In genomic region chr15:84999911-85000310, GRCm38 (mm10) we compare ENCODE assay signal across 29 mouse cellular contexts. TPM values are rescaled to one million over a fixed set of nuclear protein-coding genes. Genes with fewer than 3 reads are reported as not detected.
A peak's percentile ranks its signal among the peaks of the same experiment; 100 is the strongest.
DNase-seq lines count a peak whose midpoint lies in the region; ATAC-seq and TF ChIP-seq lines count a peak whose summit lies in the region.
"Had no signal": no experiment of that assay in that cellular context is flagged by ENCODE, and none has a peak within 500 bp of the region (broad histone marks: within the 10 kb centered on the region; RNA-seq: fewer than 3 reads in every experiment).

No protein-coding gene starts in this region.

- TF ChIP-seq CTCF in spleen, adult 2 months (IDR thresholded peaks at IDR 0.05; ENCODE audit: extremely low read depth, insufficient read depth, insufficient read length, insufficient replicate concordance), result no peak

- no peak overlapping the region for H3K4me3 ChIP-seq in spleen, adult 2 months (ENCODE audit: extremely low read depth, insufficient read depth, insufficient read length)
- H3K4me3 ChIP-seq: embryonic facial prominence, embryonic 12.5 days; embryonic facial prominence, embryonic 15.5 days; forebrain, embryonic 12.5 days; forebrain, embryonic 15.5 days; heart, adult 2 months; heart, embryonic 10.5 days; heart, embryonic 13.5 days had no signal

- H3K36me3 ChIP-seq in spleen, adult 2 months (ENCODE audit: control insufficient read depth, insufficient read depth, low read length), result no peaks in the 10 kb centered on the region
- H3K36me3 ChIP-seq: embryonic facial prominence, embryonic 12.5 days; embryonic facial prominence, embryonic 15.5 days; forebrain, embryonic 12.5 days; forebrain, embryonic 15.5 days; heart, embryonic 10.5 days; heart, embryonic 13.5 days had no signal

- TF ChIP-seq POLR2A in spleen, adult 2 months (IDR thresholded peaks at IDR 0.05; ENCODE audit: low read depth, low read length), result no peak

- H3K4me1 ChIP-seq in spleen, adult 2 months (ENCODE audit: control insufficient read depth, insufficient read depth, insufficient read length), result peaks cover 9% of the 10 kb centered on the region
- H3K4me1 ChIP-seq: embryonic facial prominence, embryonic 12.5 days; forebrain, embryonic 15.5 days had no signal

- no peak for DNase-seq in spleen, adult 2 months (ENCODE audit: low read depth in 1 of 2, low spot score in 2 of 2)
- DNase-seq in spleen, postnatal 14 days (ENCODE audit: low spot score in 2 of 2), result no peak
- peak; percentile 49 to 52 for DNase-seq in B cell, adult 2 months
- no peak for DNase-seq in embryo, embryonic 10 days (ENCODE audit: low spot score)
- no peak for DNase-seq in cerebellum, postnatal 36 days
- DNase-seq: adrenal gland, adult 2 months; adrenal gland, postnatal 14 days; cerebellum, adult 11 months; cerebellum, adult 2 months; cerebellum, postnatal 10 days; gastrocnemius, postnatal 10 days; gastrocnemius, postnatal 36 days; heart, adult 2 months; heart, postnatal 14 days; heart, postnatal 4 days had no signal

- WGBS in spleen, adult 2 months, result 39% methylated on average over 7 of the region's 7 CpGs

- H3K27me3 ChIP-seq in spleen, adult 2 months (ENCODE audit: control insufficient read depth, insufficient read depth, low read length), result no peaks in the 10 kb centered on the region
- H3K27me3 ChIP-seq: embryonic facial prominence, embryonic 15.5 days had no signal

- peak; percentile 30; the same call in 1 of the 2 replicates for ATAC-seq in neutrophil, adult 5-6 weeks (ENCODE audit: extremely low read depth, insufficient number of reproducible peaks, low FRiP score, poor library complexity, severe bottlenecking)
- ATAC-seq: forebrain, embryonic 15.5 days; hindbrain, postnatal 0 days; inflammation-experienced regulatory T-cells, adult 6 months had no signal

- peak overlapping the region; percentile 83 for H3K27ac ChIP-seq in spleen, adult 2 months (ENCODE audit: insufficient read depth, low read length)
- H3K27ac ChIP-seq: embryonic facial prominence, embryonic 12.5 days; embryonic facial prominence, embryonic 15.5 days; forebrain, embryonic 12.5 days; forebrain, embryonic 15.5 days; heart, adult 2 months; heart, embryonic 10.5 days; heart, embryonic 13.5 days; hindbrain, embryonic 14.5 days; hindbrain, postnatal 0 days had no signal

RNA-seq across cellular contexts. Expression of gene 5031439G07Rik, which starts 11.6 kb away (rescaled TPM):
- 27.1 and 32.8 TPM in 2 replicates for polyA plus RNA-seq in spleen, adult 2 months (2012; rRNA removed)
- 71.5 and 73.4 TPM in 2 replicates for total RNA-seq in neutrophil, adult 5-6 weeks (2017)

RNA-seq across cellular contexts. Expression of gene Upk3a, which starts 17.0 kb away (rescaled TPM):
- polyA plus RNA-seq in spleen, adult 2 months (2012; rRNA removed), result not detected in 2 replicates
- not detected in 2 replicates for total RNA-seq in neutrophil, adult 5-6 weeks (2017)
- total RNA-seq: adrenal gland, adult 2 months; adrenal gland, postnatal 14 days; adrenal gland, postnatal 4 days; gastrocnemius, postnatal 10 days; gastrocnemius, postnatal 36 days; granulocyte monocyte progenitor cell, adult 5-6 weeks; heart, adult 2 months; heart, postnatal 14 days; heart, postnatal 4 days; MEL had no signal
- polyA plus RNA-seq: adrenal gland, adult 2 months; forebrain, embryonic 12.5 days; hindbrain, embryonic 11.5 days; inflammation-experienced regulatory T-cells, adult 6 months had no signal

RNA-seq across cellular contexts. Expression of gene Fam118a, which starts 28.8 kb away (rescaled TPM):
- 3.9 and 4.0 TPM in 2 replicates for polyA plus RNA-seq in spleen, adult 2 months (2012; rRNA removed)
- 9.4 and 13.8 TPM in 2 replicates for total RNA-seq in neutrophil, adult 5-6 weeks (2017)

Comparison
In these comparisons a context has a peak if more than half of its experiments do, and no peak if none do; other contexts are left out.
1. DNase-seq: peak in B cell, adult 2 months (2 of 2); none in spleen, adult 2 months (0 of 2), spleen, postnatal 14 days (0 of 2), embryo, embryonic 10 days (single experiment) and cerebellum, postnatal 36 days (0 of 2).